Mouse (Mus musculus): ENCODE results near the gene Gsto2.
"Not testable (repeated sequence)": the region's sequence is repeated elsewhere in the genome, so short reads cannot be mapped to it uniquely, and the experiment has no call there.

The Gsto2 gene

DNA sequence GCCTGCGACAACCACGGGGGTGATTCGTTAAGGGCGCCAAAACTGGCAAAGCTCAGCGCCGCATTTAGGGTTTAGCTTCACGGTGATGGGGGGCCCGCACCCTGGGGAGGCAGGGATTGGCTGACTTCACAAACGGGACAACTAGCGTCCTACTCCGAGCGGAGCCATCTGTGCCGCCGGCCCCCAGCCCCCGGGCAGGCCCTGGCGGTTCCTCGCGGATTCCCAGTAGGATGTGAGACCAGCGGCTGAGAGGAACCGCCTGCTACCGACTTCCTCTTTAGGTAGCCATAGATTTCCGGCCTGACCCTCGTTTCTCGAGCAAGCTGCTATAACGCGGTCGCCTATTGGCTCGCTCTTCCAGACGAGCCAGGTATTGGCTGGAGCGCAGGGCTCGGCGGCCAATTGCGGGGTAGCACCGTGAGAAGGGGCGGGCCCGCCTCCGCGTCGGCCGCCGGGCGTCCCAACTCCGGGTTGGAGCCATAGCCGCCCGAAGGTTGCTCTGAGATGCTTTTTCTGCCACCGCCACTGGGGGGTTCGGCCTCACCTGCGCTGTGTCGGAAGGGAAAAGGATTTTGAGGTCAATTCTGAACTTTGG, at the start of gene Gsto2:
Gsto2 (plus strand) TSS at position 182 of the 595 bp plus-strand sequence.
- DNase-seq (ENCODE audit: low spot score) = peak; percentile 95

DNA sequence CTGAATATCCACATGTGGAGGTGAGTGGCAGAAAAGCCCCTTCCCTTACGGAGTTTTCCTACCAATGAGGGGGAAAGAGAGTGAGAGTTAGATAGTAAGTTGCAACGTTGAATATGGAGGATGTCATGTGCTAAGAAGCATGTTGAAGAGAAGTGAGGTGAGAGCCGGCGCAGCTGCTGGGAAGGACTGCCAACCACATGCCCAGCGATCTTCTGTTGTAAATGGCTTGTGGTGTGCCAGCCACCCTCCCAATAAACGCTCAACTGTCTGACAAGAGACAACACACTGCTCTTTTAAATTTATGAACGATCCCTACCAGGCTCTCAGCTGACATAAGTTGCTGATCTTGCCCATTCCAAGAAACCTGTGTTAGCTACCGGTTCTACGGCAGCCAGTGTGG, 47.6 kb upstream of the Gsto2 start:
- peak; percentile 12 for DNase-seq (ENCODE audit: low spot score)

DNA sequence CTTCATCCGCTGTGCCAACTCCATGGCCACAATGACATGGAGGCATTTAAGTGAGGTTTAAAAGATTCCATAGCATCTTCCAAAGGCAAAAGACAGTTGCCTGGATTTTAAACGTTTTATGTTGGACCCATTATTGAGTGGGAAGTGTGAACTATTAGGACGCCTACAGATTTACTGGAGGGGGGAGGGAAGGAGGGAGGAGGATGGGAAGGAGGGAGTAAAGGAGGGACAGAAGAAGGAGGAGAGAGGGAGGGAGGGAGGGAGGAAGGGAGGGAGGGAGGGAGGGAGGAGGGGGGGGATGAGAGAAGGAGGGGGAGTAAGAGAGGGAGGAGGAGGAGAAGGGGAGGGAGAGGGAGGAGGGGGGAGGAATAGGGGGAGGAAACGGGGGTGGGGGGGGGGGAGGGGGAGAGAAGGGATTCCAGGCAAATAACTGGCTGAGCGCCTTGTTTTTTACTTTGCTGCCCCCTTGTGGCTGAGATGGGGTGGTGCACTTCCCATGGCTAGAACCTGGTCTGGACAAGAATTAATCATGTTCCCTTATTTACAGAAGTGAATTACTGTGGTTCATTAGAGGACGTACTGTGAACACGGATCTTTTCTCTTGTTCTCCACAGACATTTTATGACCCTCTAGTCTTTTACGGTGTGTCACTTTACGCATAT, 44.4 kb upstream of the Gsto2 start:
- peak; percentile 81 for DNase-seq (ENCODE audit: low spot score)

DNA sequence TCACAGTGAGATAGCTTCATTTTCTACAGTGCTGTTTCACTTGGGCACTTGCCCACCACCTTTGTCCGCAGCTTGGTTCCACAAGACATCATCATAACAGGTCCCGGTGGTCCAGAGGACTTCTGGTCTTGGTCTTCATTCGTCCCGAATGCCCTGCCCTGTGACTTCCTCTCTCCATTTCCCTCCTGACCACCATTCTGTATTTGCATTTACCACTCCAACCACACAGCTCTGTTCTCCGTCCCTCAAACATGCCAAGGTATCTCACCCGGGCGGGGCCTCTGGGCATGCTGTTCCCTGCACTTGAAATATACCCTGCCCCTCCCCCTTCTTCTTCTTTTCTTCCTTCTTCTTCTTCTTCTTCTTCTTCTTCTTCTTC, 43.9 kb upstream of the Gsto2 start:
- DNase-seq (ENCODE audit: low spot score) = no peak

DNA sequence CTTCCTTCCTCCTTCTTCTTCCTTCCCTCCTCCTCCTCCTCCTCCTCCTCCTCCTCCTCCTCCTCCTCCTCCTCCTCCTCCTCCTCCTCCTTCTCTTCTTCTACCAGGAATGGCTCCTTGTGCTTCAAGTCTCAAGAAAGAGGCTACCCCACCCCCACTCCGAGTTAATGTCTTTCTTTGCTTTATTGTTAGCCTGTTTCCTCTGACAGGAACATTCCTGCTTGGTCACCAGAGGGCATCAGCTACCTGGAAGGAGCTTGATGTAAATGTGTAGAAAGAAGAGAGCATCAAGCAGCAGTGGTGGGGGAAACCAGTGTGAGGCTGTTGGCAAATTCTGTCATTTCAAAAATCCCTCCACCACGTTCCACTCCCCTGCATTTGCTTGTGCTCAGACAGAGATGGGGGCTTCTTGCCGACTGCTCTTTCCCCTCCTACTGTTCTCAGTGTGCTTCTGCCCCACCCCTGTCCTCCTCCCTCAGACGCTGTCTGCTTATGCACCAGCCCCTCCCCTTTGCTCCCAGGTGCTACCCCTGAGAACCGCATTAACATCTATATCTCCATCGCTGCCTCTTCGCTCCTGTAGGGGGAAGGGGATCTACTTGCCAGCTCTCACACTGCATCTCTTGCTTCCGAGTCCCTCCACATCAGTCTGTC, 43.1 kb upstream of the Gsto2 start:
- DNase-seq (ENCODE audit: low spot score) = no peak

DNA sequence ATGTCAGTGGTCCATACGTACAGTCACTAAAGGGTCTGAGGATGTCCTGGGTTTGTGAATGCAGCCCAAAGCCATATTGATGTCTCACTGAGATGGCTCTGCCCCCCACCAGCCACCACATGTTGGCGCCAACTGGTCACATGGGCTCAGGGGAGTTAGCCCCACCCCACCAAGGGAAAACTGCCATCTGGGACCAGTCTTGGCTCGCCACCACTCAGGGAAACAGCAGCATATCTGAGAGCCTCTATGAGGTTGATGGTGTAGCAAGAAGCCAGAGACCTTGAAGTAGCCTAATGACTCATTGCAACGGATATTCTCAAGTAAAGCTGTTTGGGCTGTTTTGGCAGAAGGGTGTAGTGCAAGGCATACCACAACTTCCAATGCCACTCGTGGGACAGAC, 41.3 kb upstream of the Gsto2 start:
- DNase-seq (ENCODE audit: low spot score) = no peak

DNA sequence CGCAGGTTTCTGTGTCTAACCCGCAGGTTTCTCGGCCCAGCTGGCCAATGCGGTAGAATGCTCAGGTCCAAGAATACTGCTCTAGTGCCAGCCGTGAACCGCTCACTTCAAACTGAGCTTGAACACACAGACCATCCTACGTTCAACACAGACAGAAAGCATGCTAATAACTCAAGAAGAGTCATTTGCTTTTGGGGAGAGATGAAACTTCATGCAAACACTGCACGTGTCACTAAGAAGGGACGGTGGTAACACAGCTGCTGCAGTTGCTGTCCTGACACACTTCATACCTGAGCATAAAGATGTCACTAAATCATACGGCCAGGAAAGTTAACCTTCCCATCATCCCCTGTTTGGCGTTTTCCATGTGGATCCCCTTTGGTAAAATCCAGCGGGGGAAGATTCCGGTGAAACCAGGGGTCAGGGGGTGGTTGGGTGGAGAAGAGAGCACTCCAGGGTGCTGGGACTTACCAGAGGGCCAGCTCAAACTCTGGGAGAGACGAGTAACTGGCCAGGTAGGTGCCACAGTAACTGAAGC, 35.4 kb upstream of the Gsto2 start:
- no peak for DNase-seq (ENCODE audit: low spot score)

DNA sequence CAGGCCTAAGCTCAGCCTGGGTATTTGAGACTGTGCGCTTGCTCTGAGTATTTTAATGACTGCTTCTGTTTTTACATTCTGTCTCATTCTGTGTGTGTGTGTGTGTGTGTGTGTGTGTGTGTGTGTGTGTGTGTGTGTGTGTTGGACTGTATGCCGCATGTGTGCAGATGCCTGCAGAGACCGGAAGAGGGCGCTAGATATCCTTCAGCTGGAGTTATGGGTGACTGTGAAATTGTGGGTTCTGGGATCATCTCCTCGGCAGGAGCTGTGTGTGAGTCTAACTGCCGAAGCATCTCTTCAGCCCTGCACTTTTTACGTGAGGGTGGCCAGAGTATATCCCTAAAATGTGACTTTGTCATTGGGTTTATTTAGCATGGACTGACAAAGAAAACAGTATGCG, 34.2 kb upstream of the Gsto2 start:
- DNase-seq (ENCODE audit: low spot score) = no peak

DNA sequence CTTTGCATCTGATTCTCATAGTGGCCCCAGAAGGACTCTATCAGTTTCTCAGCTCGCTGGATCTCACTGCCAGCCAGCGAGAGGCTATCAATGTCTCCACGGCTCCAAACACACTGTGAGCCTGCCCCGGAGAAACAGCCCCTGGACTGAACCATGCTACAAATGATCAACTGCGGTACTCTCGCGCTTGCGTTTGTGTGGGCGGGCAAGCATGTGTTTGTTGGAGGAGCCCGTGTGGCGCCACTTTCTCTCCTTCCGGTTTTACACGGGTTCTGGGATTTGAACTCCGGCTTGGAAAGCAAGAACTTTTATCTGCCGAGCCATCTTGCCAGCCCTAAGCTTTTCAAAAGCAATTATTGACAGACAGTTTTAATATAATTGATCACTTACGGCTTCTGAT, 33.0 kb upstream of the Gsto2 start:
- DNase-seq (ENCODE audit: low spot score) = no peak

DNA sequence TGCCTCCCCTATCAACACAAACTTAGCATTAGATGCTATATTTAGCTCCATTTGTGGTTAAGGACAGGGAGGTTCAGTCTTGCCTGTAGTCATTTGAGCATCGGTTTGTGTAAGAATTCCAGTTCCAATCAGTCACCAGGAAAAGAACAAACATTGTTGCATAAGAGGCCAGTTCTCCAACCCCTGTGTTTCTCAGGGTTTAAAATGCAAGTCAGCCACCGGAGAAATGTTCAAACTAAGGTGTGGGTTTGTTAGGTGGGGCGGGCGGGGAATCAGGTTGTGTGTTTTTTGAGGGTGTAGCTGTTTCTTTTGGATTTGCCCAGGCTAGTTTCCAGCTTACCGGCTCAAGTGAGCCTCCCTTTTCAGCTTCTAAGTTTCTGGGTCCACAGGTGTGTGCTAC, 30.7 kb upstream of the Gsto2 start:
- DNase-seq (ENCODE audit: low spot score) = no peak

DNA sequence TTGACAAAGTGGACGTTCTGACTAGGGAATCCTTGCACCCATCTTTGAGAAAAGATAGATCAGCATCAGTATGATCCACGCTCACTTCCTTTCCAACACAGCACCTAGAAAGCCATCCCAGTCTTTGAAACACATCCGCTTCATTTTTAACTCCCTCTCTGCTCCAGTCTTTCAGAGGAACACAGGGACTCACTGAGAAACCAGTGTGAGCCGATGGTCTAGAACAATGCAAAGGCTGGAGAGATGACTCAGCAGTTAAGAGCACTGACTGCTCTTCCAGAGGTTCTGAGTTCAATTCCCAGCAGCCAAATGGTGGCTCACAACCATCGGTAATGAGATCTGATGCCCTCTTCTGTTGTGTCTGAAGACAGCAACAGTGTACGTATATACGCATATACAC, 29.6 kb upstream of the Gsto2 start:
- no peak for DNase-seq (ENCODE audit: low spot score)

DNA sequence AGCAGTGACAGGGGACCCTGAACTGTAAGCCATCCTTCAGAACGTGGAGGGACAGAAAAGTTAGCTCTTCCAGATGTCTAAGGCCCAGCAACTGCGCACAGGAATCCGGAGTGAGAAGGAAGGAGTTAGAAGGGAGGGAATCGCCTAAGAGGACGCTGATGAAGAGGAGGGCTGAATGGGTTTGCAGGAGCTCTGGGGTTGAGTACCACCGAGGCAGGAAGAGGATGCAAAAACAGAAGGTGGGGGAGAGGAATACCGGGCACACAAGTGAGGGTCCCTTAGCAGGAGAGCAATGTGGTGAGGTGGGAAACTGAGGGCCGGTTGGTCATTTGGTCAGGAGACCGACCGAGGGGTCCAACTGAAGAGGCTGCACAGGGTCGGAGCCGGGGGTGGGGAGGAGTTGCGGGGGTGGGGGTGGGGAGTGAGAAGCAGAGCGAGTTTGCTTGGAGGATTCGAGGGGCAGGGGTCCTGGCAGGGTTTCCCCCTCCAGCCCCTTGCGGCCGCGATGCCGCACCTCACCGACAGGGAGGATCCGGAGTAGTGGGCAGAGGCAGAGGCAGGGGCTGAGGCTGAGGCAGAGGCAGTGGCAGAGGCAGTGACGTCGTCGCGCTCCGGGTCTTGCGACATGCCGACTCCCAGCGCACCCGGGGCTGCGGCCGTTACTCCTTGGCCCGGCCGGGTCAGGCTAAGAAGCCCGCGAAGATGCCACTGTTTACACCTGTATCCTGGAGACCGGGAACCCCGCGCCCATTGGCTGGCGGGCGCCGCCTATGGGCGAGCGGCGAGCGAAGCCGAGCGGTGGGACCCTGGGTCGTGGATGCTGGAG, 28.4 kb upstream of the Gsto2 start:
- peak; percentile 49 for DNase-seq (ENCODE audit: low spot score)

DNA sequence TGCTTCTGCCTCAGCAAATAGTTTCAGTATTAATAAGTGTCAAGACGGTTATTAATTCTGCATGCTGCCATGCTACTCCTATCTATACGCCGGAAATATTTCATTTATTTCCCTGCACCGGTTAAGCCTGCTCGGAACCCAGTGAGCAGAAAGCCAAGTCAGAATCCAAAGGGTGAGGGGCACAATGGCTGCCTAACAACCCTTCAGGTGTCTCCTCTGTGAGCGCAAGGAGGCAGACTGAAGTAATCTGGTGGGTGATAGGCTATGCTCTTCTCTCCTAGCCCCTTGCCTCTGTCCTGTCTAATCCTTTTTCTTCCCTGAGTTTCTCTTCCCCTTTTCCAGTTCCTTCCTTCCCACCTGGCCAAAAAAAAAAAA, 27.8 kb upstream of the Gsto2 start:
- no peak for DNase-seq (ENCODE audit: low spot score)

DNA sequence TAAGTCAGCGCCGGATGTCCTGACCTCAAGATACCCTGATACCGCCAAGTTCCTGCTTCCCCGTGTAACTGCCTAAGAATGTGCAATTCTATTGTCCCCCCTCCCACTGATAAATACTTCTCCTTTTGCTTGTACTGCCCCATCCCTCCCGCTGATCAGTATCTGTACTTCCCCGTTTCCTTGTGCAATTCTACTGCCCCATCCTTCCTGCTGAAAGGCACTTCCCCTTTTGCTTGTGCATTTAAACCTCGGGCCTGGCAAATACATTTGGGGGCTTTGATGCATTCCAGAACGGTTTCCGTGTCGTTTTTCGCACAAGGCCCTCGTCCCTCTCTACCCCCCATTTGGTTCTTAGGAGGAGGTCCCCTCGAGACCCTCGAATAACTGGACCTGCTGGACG, 24.1 kb upstream of the Gsto2 start:
- DNase-seq (ENCODE audit: low spot score) = not testable (repeated sequence)

DNA sequence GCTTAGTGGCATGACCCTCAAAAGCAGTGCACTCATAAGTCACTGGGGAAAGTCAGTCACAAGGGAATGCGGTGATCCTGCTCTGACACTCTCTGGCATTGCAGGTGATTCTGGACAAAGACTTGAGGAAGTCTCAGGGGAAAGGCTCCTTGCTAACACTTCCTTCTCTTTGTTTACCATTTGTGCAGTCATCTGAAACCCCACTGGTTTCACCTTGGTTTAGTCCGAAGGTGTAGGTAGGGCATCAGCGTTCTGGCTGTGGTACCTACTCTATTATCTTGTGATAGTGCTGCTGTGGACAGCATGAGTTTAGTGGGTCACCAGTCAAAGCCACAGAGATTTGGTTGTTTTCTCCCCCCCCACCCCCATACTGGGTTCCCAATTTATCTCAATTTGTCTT, 15.6 kb upstream of the Gsto2 start:
- DNase-seq (ENCODE audit: low spot score) = no peak

DNA sequence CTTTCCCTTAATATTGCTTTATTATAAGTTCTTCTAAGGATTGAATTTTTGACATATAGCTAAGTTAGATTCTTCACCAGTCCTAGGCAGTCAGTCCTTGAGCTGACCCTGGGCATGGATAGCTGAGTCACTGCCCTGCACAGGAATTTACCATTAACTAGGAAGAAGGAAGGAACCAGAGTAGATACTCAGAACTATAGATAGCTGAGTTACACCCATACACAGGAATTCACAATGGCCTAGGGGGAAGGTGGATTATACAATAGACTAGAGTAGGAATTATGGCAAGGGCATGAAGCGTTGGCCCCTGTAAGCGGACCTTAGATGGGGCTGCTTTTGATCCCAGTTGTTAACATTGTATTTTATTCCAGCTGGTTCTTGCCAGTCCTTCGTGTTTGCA, 13.2 kb upstream of the Gsto2 start:
- DNase-seq (ENCODE audit: low spot score) = not testable (repeated sequence)

DNA sequence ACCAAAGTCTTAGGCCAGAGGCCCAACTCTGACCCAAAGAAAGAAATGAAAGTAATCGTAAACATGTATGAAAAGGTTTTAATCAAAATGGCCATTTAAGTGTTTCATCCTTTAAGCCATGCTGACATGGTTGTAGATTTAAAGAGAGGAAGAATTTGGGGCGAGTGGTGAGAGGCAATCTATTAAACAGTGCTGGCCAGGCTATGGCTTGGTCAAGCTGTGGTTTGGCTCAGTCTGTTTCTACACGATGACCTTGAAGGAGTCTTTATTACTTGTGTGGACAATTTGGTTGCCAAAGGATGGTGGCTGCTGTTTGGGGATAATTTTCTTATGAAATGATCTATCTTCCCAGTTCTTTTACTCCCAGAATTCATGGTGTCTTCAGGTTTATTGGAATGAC, 12.3 kb upstream of the Gsto2 start:
- DNase-seq (ENCODE audit: low spot score) = no peak

DNA sequence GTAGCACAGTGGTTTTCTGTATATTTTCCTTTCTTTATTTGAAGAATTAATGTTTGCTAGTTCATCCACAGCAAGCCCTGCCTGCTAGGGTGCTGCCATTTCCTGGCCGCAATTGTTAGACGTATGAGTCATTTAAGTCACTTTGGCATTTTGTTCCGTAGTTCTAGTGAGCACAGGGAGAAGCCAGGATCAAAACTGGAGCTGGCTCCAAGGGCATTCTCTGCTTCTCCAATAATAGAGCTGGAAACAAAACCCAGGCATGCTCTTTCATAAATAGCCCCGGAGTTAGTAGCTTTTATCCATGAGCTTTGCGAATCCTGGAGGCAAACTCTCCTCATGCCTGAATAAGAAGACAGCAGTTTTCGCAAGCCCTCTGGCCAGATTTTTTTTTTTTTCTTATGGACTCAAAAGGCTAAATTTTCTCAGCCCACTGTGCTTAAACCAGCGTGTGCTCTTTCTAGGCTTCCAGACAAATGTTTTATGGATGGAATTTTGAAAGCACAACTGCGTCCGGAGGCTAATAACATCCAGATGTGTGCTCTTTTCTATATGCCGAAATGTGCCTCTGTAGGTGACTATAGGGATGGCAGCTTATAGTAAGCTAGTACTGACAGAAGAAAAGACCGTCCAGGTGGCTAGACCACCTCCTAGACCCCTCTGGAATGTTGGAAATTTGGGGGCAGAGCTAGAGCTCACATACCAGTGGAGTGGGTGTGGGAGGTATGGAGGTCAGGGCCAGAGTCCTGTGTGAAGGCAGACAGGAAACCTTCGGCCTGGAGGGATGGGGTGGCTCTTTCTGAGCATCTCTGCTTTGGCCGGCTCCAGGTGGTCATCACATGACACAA, 11.2 kb upstream of the Gsto2 start:
- DNase-seq (ENCODE audit: low spot score) = no peak

DNA sequence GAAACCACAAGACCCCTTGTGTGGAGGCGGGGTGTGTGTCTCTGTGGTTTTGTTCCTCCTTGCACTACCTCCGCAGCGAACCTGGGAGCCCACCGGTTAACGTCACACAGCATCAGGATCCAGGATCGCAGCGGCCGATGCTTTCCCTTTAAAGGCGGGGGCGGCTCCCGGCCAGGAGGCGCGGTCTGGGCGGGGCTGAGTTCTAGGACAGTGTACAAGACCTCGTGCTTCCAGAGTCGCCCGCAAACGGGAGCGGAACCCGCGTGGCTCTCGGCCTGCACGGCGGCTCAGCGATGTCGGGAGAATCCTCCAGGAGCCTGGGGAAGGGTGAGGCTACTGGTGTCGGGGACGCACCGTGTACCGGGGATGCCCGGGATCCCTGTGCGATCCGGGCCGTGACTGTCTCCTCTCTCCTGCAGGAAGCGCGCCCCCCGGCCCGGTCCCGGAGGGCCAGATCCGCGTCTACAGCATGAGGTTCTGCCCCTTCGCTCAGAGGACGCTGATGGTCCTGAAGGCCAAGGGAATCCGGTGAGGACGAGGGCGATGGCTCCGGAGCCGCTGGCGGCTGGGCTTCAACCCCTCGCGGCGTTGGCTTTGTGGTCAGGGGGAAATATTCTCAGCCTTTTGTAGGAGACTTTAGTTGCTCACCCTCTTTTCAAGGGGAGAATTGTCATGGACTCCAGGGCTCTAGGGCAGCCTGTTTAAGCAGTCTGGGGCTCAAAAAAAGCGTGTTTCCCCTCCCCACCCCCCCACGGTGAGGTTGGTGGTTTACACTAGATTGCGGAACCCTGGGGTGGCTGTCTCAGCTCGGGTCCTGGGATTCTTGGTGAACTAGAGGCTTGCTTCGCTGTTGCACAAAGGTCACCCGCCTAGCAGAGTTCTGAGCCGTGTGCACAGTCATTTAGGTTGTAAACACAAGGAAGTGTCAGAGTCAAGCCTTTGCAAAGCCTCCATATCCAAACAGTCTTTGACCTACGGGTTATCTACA, 10.2 kb upstream of the Gsto2 start, which contains the start of gene Gsto1:
Gsto1 (plus strand) TSS at position 175 of the 988 bp plus-strand sequence.
- DNase-seq (ENCODE audit: low spot score) = peak; percentile 88

Data from layer of hippocampus, adult 11-12 months (tissue).